Mouse (Mus musculus): Measurements from ENCODE around the gene Efcab3.

Efcab3 gene

GRCm38 (mm10) chr11:105149766-105150165 is 86.4 kb downstream of the Efcab3 start:
- no peak for DNase-seq

- no peak for DNase-seq
Observed at GRCm38 (mm10) chr11:105150691-105151090, 87.3 kb downstream of the Efcab3 start.

- DNase-seq: no peak
Observed at GRCm38 (mm10) chr11:105151226-105152016, 88.0 kb downstream of the Efcab3 start.

GRCm38 (mm10) chr11:105152017-105152300 is 88.6 kb downstream of the Efcab3 start:
- DNase-seq: no peak

- no peak for DNase-seq
Observed at GRCm38 (mm10) chr11:105152357-105152899, 89.0 kb downstream of the Efcab3 start.

GRCm38 (mm10) chr11:105153068-105153833 is 89.9 kb downstream of the Efcab3 start:
- no peak for DNase-seq

GRCm38 (mm10) chr11:105155915-105156314 is 92.5 kb downstream of the Efcab3 start:
- DNase-seq: no peak

- no peak for DNase-seq
Observed at GRCm38 (mm10) chr11:105156748-105157267, 93.4 kb downstream of the Efcab3 start.

- no peak for DNase-seq
Observed at GRCm38 (mm10) chr11:105158047-105158446, 94.7 kb downstream of the Efcab3 start.

- DNase-seq: no peak
Observed at GRCm38 (mm10) chr11:105159673-105160360, 96.4 kb downstream of the Efcab3 start.

- DNase-seq: no peak
Observed at GRCm38 (mm10) chr11:105161411-105161810, 98.0 kb downstream of the Efcab3 start.

- DNase-seq: no peak
Observed at GRCm38 (mm10) chr11:105164516-105165510, 101.4 kb downstream of the Efcab3 start.

- DNase-seq: no peak
Observed at GRCm38 (mm10) chr11:105166780-105167179, 103.4 kb downstream of the Efcab3 start.

Data from cerebellum, adult 9-11 months (tissue).